Mouse (Mus musculus): Measurements from ENCODE around the gene Cd52. TPM values are rescaled to one million over a fixed set of nuclear protein-coding genes. Genes with fewer than 3 reads are reported as not detected.

The Cd52 gene
- polyA plus RNA-seq, 1 experiment from 2014 or later: 20.3 TPM

- Histone ChIP-seq H3K9ac (ENCODE audit: low read length) (no peak overlapping the region), H3K27ac (replicated peaks) (no peak overlapping the region), H3K36me3 (ENCODE audit: control insufficient read depth, insufficient read depth, low read length) (no peaks in the 10 kb centered on the region), H3K9me3 (ENCODE audit: control insufficient read depth, low read length) (no peaks in the 10 kb centered on the region), H3K4me3 (ENCODE audit: low read depth, low read length) (no peak overlapping the region), H3K4me2 (replicated peaks; ENCODE audit: low read depth) (no peak overlapping the region), H3K4me1 (replicated peaks; ENCODE audit: control insufficient read depth, insufficient read depth) (no peaks in the 10 kb centered on the region), H3K27me3 (ENCODE audit: control insufficient read depth, insufficient read depth, low read length) (no peaks in the 10 kb centered on the region)
- no peak for DNase-seq (ENCODE audit: low spot score)
- WGBS: 83% methylated on average over 6 of the region's 6 CpGs
- TF ChIP-seq EP300 (optimal IDR thresholded peaks at IDR 0.05): no peak
- TF ChIP-seq CTCF (IDR thresholded peaks at IDR 0.05; ENCODE audit: low read depth): no peak
- no peak for ATAC-seq (ENCODE audit: low FRiP score, low TSS enrichment)
Observed at GRCm38 (mm10) chr4:134091225-134091529, 3.7 kb downstream of the Cd52 start.

GRCm38 (mm10) chr4:134090521-134091224 lies 4.2 kb downstream of the Cd52 start:
- ATAC-seq (ENCODE audit: low FRiP score, low TSS enrichment): no peak
- Histone ChIP-seq H3K36me3 (ENCODE audit: control insufficient read depth, insufficient read depth, low read length) (no peaks in the 10 kb centered on the region), H3K27me3 (ENCODE audit: control insufficient read depth, insufficient read depth, low read length) (no peaks in the 10 kb centered on the region), H3K4me2 (replicated peaks; ENCODE audit: low read depth) (no peak overlapping the region), H3K4me3 (ENCODE audit: low read depth, low read length) (no peak overlapping the region), H3K4me1 (replicated peaks; ENCODE audit: control insufficient read depth, insufficient read depth) (no peaks in the 10 kb centered on the region), H3K9me3 (ENCODE audit: control insufficient read depth, low read length) (no peaks in the 10 kb centered on the region), H3K9ac (ENCODE audit: low read length) (no peak overlapping the region), H3K27ac (replicated peaks) (no peak overlapping the region)
- DNase-seq (ENCODE audit: low spot score): no peak
- WGBS: 77% methylated on average over 16 of the region's 16 CpGs
- 0 out of 2 replicates have a peak, but pooled peaks have one; percentile 6 for TF ChIP-seq CTCF (IDR thresholded peaks at IDR 0.05; ENCODE audit: low read depth)
- TF ChIP-seq EP300 (optimal IDR thresholded peaks at IDR 0.05): no peak

- peak; percentile 19; the same call in 1 of the 2 replicates for ATAC-seq (ENCODE audit: low FRiP score, low TSS enrichment)
- TF ChIP-seq CTCF (IDR thresholded peaks at IDR 0.05; ENCODE audit: low read depth) (no peak), EP300 (optimal IDR thresholded peaks at IDR 0.05) (no peak)
Observed at GRCm38 (mm10) chr4:134089029-134089428, 5.9 kb downstream of the Cd52 start.

GRCm38 (mm10) chr4:134087412-134087811 lies 7.5 kb downstream of the Cd52 start:
- DNase-seq (ENCODE audit: low spot score) (peak; percentile 59), ATAC-seq (ENCODE audit: low FRiP score, low TSS enrichment) (peak; percentile 58)
- Histone ChIP-seq H3K4me1 (replicated peaks; ENCODE audit: control insufficient read depth, insufficient read depth) (no peaks in the 10 kb centered on the region), H3K27ac (replicated peaks) (no peak overlapping the region), H3K4me3 (ENCODE audit: low read depth, low read length) (no peak overlapping the region), H3K36me3 (ENCODE audit: control insufficient read depth, insufficient read depth, low read length) (no peaks in the 10 kb centered on the region), H3K4me2 (replicated peaks; ENCODE audit: low read depth) (no peak overlapping the region), H3K9me3 (ENCODE audit: control insufficient read depth, low read length) (no peaks in the 10 kb centered on the region), H3K9ac (ENCODE audit: low read length) (no peak overlapping the region), H3K27me3 (ENCODE audit: control insufficient read depth, insufficient read depth, low read length) (no peaks in the 10 kb centered on the region)
- 31% methylated on average over 7 of the region's 7 CpGs for WGBS
- TF ChIP-seq CTCF (IDR thresholded peaks at IDR 0.05; ENCODE audit: low read depth) (peak; percentile 84), EP300 (optimal IDR thresholded peaks at IDR 0.05) (no peak)

More at GRCm38 (mm10) chr4:134089029-134089428, 5.9 kb downstream of the Cd52 start:
- Histone ChIP-seq H3K4me2 (replicated peaks; ENCODE audit: low read depth) (no peak overlapping the region), H3K9ac (ENCODE audit: low read length) (no peak overlapping the region), H3K4me3 (ENCODE audit: low read depth, low read length) (no peak overlapping the region), H3K36me3 (ENCODE audit: control insufficient read depth, insufficient read depth, low read length) (no peaks in the 10 kb centered on the region), H3K27ac (replicated peaks) (no peak overlapping the region), H3K4me1 (replicated peaks; ENCODE audit: control insufficient read depth, insufficient read depth) (no peaks in the 10 kb centered on the region), H3K27me3 (ENCODE audit: control insufficient read depth, insufficient read depth, low read length) (no peaks in the 10 kb centered on the region), H3K9me3 (ENCODE audit: control insufficient read depth, low read length) (no peaks in the 10 kb centered on the region)
- no peak for DNase-seq (ENCODE audit: low spot score)
- 66% methylated on average over 9 of the region's 9 CpGs for WGBS

- H3K4me2 ChIP-seq (replicated peaks; ENCODE audit: low read depth): no peak overlapping the region
- H3K9ac ChIP-seq (ENCODE audit: low read length): no peak overlapping the region
- no peak for TF ChIP-seq EP300 (optimal IDR thresholded peaks at IDR 0.05)
- TF ChIP-seq CTCF (IDR thresholded peaks at IDR 0.05; ENCODE audit: low read depth): peak; percentile 27
- ATAC-seq (ENCODE audit: low FRiP score, low TSS enrichment): no peak
- WGBS: 87% methylated on average over 4 of the region's 4 CpGs
- no peaks in the 10 kb centered on the region for H3K9me3 ChIP-seq (ENCODE audit: control insufficient read depth, low read length)
- H3K4me1 ChIP-seq (replicated peaks; ENCODE audit: control insufficient read depth, insufficient read depth): no peaks in the 10 kb centered on the region
- no peaks in the 10 kb centered on the region for H3K27me3 ChIP-seq (ENCODE audit: control insufficient read depth, insufficient read depth, low read length)
- no peak overlapping the region for H3K27ac ChIP-seq (replicated peaks)
- no peaks in the 10 kb centered on the region for H3K36me3 ChIP-seq (ENCODE audit: control insufficient read depth, insufficient read depth, low read length)
- DNase-seq (ENCODE audit: low spot score): no peak
- no peak overlapping the region for H3K4me3 ChIP-seq (ENCODE audit: low read depth, low read length)
Observed at GRCm38 (mm10) chr4:134084999-134085398, 9.9 kb downstream of the Cd52 start.

- no peak overlapping the region for H3K27ac ChIP-seq (replicated peaks)
- no peaks in the 10 kb centered on the region for H3K4me1 ChIP-seq (replicated peaks; ENCODE audit: control insufficient read depth, insufficient read depth)
- H3K4me3 ChIP-seq (ENCODE audit: low read depth, low read length): 0 out of 2 replicates have a peak overlapping the region, but pooled peaks have one; percentile 20
- no peaks in the 10 kb centered on the region for H3K27me3 ChIP-seq (ENCODE audit: control insufficient read depth, insufficient read depth, low read length)
- no peak overlapping the region; the same call in 1 of the 2 replicates for H3K9ac ChIP-seq (ENCODE audit: low read length)
- WGBS: 8% methylated on average over 7 of the region's 7 CpGs
- no peak for ATAC-seq (ENCODE audit: low FRiP score, low TSS enrichment)
- TF ChIP-seq EP300 (optimal IDR thresholded peaks at IDR 0.05) (no peak), CTCF (IDR thresholded peaks at IDR 0.05; ENCODE audit: low read depth) (no peak)
- no peaks in the 10 kb centered on the region for H3K9me3 ChIP-seq (ENCODE audit: control insufficient read depth, low read length)
- no peaks in the 10 kb centered on the region for H3K36me3 ChIP-seq (ENCODE audit: control insufficient read depth, insufficient read depth, low read length)
- DNase-seq (ENCODE audit: low spot score): no peak
- H3K4me2 ChIP-seq (replicated peaks; ENCODE audit: low read depth): peak overlapping the region; percentile 55
Observed at GRCm38 (mm10) chr4:134082460-134082859, 12.4 kb downstream of the Cd52 start.

Measured in stomach, postnatal 0 days (tissue).